Mouse (Mus musculus) thymus, adult 2 months (tissue): ENCODE results near the gene Hs3st4. TPM values are rescaled to one million over a fixed set of nuclear protein-coding genes. Genes with fewer than 3 reads are reported as not detected.

Experiments used
- DNase-seq: peaks from one replicate; pipeline ENCODE4 v3.0.0; 2021
- H3K27ac ChIP-seq: fragments of 200-500 bp; 2 replicates; pipeline ENCODE4 v1.5.1; 2012; ENCODE audit warnings: low read length, control low read depth; ENCODE audit not compliant: control insufficient read depth, insufficient read depth
- H3K27me3 ChIP-seq: fragments of 200-500 bp; 2 replicates; pipeline ENCODE4 v1.6.1; 2012; ENCODE audit warnings: mild to moderate bottlenecking, low read length, moderate library complexity, mixed read lengths; ENCODE audit not compliant: control insufficient read depth, insufficient read depth
- H3K36me3 ChIP-seq: fragments of 200-500 bp; 2 replicates; pipeline ENCODE4 v1.6.1; 2012; ENCODE audit warnings: mild to moderate bottlenecking, low read length, moderate library complexity; ENCODE audit not compliant: control insufficient read depth, insufficient read depth
- H3K4me1 ChIP-seq: fragments of 200-500 bp; replicated peaks from 2 replicates; pipeline ENCODE4 v1.6.1; 2012; ENCODE audit warnings: low read length; ENCODE audit not compliant: control insufficient read depth, insufficient read depth
- H3K4me3 ChIP-seq: fragments of 200-500 bp; 2 replicates; pipeline ENCODE4 v1.5.1; 2012; ENCODE audit warnings: mild to moderate bottlenecking, low read length, control low read depth, moderate library complexity; ENCODE audit not compliant: control insufficient read depth, insufficient read depth
- CTCF ChIP-seq: fragments of 200-500 bp; IDR thresholded peaks from 2 replicates; pipeline ENCODE4 v1.5.1; 2012; ENCODE audit warnings: mild to moderate bottlenecking, control low read depth, low read length, moderate library complexity, borderline replicate concordance; ENCODE audit not compliant: control insufficient read depth, poor library complexity, insufficient read depth; ENCODE audit errors: extremely low read depth
- POLR2A ChIP-seq: fragments of 200-500 bp; IDR thresholded peaks from 2 replicates; pipeline ENCODE4 v1.6.1; 2012; ENCODE audit warnings: mild to moderate bottlenecking, low read length, control low read depth, moderate library complexity; ENCODE audit not compliant: control insufficient read depth, poor library complexity, insufficient read depth; ENCODE audit errors: extremely low read depth
- WGBS: fragments of 180-500 bp; shearing (Covaris S2); methylation state at CpG from one replicate; pipeline ENCODE4 v1.1.7; 2018; 5-methylcytosine and 5-hydroxymethylcytosine counted together
- polyA plus RNA-seq: library from polyadenylated mRNA; depleted of rRNA; stranded (reverse); fragments of >200 nt; gene quantifications from 2 replicates; pipeline ENCODE4 v1.2.3, GENCODE M21; 2012

Hs3st4 gene
- polyA plus RNA-seq, 1 experiment, result 0.03 TPM

GRCm38 (mm10) chr7:124198811-124199570 is 216.3 kb downstream of the Hs3st4 start:
- no peaks in the 10 kb centered on the region for H3K36me3 ChIP-seq
- no peak for DNase-seq
- no peak for TF ChIP-seq CTCF
- H3K27ac ChIP-seq, result no peak overlapping the region
- no peaks in the 10 kb centered on the region for H3K4me1 ChIP-seq
- WGBS, result 85% methylated on average over 6 of the region's 6 CpGs
- no peak overlapping the region for H3K4me3 ChIP-seq
- no peaks in the 10 kb centered on the region for H3K27me3 ChIP-seq

GRCm38 (mm10) chr7:124216921-124217320 is 234.3 kb downstream of the Hs3st4 start:
- H3K27ac ChIP-seq, result no peak overlapping the region
- H3K36me3 ChIP-seq, result no peaks in the 10 kb centered on the region
- H3K4me3 ChIP-seq, result no peak overlapping the region
- TF ChIP-seq CTCF (no peak), POLR2A (no peak)
- H3K4me1 ChIP-seq, result no peaks in the 10 kb centered on the region
- no peaks in the 10 kb centered on the region for H3K27me3 ChIP-seq
- no peak for DNase-seq
- 94% methylated on average over 1 of the region's 1 CpGs for WGBS

DNA sequence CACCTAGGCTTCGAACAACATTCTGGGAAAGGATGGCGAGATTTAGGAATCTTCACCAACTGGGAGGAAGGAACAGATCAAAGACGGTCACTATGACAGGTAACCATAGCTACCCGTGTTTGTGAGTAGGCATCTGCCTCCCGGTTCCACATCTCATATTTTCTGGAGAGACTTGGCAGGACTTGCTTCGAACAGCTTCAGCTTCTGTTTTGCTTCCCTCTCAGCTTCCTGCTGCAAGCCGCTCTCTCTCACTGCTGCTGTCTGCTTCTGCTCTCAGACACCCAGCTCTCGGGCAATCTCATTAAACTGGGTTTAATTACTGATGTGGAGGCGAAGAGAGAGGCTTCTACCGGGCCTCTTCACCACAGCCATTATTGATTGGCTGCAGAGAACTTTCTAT is 237.9 kb downstream of the Hs3st4 start:
- Histone ChIP-seq H3K36me3 (no peaks in the 10 kb centered on the region), H3K4me3 (no peak overlapping the region), H3K4me1 (no peaks in the 10 kb centered on the region), H3K27me3 (no peaks in the 10 kb centered on the region), H3K27ac (no peak overlapping the region)
- DNase-seq, result no peak
- TF ChIP-seq POLR2A (no peak), CTCF (no peak)
- 63% methylated on average over 10 of the region's 10 CpGs for WGBS

- DNase-seq, result no peak
- no peak for TF ChIP-seq CTCF
- TF ChIP-seq POLR2A, result no peak
- Histone ChIP-seq H3K27me3 (no peaks in the 10 kb centered on the region), H3K4me3 (no peak overlapping the region), H3K4me1 (no peaks in the 10 kb centered on the region), H3K36me3 (no peaks in the 10 kb centered on the region), H3K27ac (no peak overlapping the region)
- 89% methylated on average over 4 of the region's 4 CpGs for WGBS
Observed at GRCm38 (mm10) chr7:124237896-124238670, 255.4 kb downstream of the Hs3st4 start.

DNA sequence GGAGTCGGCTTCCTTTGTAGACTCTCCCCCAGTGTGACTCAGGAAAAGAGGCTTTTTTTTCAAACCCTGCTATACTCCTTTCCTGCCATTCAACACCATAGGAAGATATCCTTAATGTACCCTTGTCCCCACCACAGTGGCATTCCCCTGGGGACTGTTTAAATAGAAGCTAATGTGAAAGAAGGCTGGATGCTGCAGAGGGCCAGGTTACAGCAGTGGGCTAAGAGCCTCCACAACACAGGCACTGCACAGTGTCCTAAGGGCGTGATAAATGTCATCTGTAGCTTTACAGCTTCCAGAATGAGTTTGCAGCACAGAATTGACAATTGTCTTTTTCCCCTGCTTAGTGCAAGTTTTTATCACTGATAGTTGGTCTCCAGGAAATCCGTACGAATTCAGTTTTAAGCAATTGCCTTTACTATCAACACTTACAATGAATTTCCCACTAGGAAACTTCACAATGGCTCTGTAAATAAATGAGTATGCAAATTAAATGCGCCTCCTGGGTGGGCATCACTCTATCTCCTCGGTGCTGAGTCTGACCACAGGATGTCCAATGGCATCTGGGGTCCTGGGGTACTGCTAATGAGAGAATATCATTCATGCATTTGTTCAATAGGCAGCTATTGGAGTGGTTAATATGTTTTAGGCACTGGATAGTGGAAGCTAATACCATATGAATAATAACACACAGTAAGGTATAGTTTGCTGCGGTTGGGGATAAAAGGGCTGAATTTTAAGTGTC is 257.4 kb downstream of the Hs3st4 start:
- Histone ChIP-seq H3K27ac (no peak overlapping the region), H3K4me3 (no peak overlapping the region), H3K27me3 (no peaks in the 10 kb centered on the region), H3K36me3 (no peaks in the 10 kb centered on the region), H3K4me1 (no peaks in the 10 kb centered on the region)
- no peak for DNase-seq
- WGBS, result 40% methylated on average over 7 of the region's 7 CpGs
- no peak for TF ChIP-seq CTCF

- H3K4me1 ChIP-seq, result no peaks in the 10 kb centered on the region
- H3K27ac ChIP-seq, result no peak overlapping the region
- H3K4me3 ChIP-seq, result no peak overlapping the region
- H3K27me3 ChIP-seq, result no peaks in the 10 kb centered on the region
- WGBS, result 92% methylated on average over 3 of the region's 3 CpGs
- no peak for DNase-seq
- no peaks in the 10 kb centered on the region for H3K36me3 ChIP-seq
- TF ChIP-seq CTCF, result no peak
- TF ChIP-seq POLR2A, result no peak
Observed at GRCm38 (mm10) chr7:124249838-124250237, 267.2 kb downstream of the Hs3st4 start.
